Mouse (Mus musculus): ENCODE data around the gene Cuta. TPM values are rescaled to one million over a fixed set of nuclear protein-coding genes. Genes with fewer than 3 reads are reported as not detected.
"Not testable (repeated sequence)": the region's sequence is repeated elsewhere in the genome, so short reads cannot be mapped to it uniquely, and the experiment has no call there.

Gene Cuta
- polyA plus RNA-seq, 1 experiment, result 88.9 TPM

DNA sequence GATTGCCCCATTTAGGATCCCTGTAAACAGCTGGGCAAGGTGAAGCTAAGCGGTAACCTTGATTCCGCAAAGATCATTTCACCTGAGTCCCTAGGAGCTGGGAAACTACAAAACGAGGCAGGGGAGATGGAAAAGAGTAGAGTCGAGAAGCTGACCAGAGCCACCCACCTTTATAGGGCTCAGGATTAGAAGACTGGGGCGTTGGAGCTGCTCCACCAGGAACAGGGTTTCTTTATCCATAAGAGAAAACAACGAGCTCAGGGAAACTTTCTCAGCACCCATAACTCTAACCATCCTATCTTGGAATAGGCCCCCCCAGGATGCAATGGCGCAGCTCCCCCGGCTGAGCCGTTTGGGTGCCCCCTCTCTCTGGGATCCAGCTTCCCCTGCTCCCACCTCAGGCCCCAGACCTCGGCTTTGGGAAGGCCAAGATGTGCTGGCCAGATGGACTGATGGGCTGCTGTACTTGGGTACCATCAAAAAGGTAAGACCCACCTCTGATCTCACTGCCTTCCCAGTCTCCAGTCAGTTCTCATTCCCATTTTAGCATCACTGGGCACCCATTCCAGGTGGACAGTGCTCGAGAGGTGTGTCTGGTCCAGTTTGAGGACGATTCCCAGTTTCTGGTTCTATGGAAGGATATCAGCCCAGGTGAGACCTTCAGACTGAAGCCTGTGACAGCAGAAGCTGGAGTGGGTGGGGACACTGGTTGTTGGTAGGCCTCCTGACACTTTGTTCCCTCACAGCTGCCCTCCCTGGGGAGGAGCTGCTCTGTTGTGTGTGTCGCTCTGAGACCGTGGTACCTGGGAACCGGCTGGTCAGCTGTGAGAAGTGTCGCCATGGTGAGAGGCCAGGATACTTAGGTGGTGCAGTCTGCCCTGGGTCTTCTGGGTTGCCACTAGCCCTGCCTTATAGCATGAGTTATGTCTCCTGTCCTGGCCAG, 5.2 kb downstream of the Cuta start:
- TF ChIP-seq CTCF (IDR thresholded peaks at IDR 0.05; ENCODE audit: borderline replicate concordance, extremely low read depth, insufficient read depth, insufficient read length) (no peak), POLR2A (IDR thresholded peaks at IDR 0.05; ENCODE audit: borderline replicate concordance, extremely low read depth, insufficient read depth, insufficient read length, poor library complexity, severe bottlenecking) (no peak)
- DNase-seq (ENCODE audit: low read depth), result no peak

DNA sequence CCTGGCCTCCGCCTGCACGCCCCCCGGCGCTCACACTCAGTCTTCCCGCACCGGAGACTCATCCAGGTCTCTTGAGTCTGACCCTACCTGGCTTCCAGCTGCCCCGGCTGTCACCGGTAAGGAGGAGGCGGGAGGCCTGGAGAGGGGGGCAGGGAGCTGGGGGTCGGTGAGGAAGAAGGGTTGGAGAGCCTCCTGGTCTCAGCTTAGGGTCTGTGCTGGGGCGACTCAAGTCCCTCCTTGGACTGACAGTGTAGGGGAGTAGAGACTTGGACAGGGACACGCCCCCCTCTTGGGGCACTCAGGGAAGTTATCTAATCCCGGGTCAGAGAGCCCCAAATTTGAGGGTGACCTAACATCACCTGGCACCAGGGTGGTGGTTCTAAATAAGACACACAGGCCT, 6.0 kb downstream of the Cuta start:
- no peak for DNase-seq (ENCODE audit: low read depth)
- TF ChIP-seq POLR2A (IDR thresholded peaks at IDR 0.05; ENCODE audit: borderline replicate concordance, extremely low read depth, insufficient read depth, insufficient read length, poor library complexity, severe bottlenecking) (no peak), CTCF (IDR thresholded peaks at IDR 0.05; ENCODE audit: borderline replicate concordance, extremely low read depth, insufficient read depth, insufficient read length) (no peak)

DNA sequence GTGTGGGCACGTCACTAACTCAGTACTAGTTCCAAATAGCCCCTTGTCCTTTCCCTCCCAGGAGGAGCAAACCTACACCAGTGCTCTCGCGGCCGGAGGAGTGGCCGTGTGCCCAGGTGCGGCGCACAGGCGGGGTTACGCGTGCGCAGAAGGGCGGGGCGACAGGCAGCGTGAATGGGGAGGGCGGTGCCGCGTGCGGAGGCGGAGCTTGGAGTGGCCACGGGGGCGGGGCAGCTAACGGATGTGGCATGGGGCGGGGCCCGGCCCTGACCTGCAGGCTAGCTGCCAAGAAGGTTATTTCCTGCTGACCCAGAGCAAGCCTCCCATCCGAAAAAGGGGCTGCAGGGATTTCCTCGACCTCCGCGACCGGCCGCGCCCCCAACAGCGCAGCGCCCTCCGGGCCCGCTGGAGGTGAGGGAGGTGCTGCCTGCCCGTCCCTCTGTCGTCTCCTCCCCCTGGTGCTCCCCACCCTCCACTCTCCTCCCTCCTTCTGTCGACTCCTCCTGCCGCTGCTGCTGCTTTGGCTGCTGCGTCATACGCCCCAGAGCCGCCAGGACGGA, 6.5 kb downstream of the Cuta start, which contains the start of gene Phf1:
Gene Phf1, plus strand, starts transcription at position 214 of the 560 bp plus-strand sequence.
- TF ChIP-seq POLR2A (IDR thresholded peaks at IDR 0.05; ENCODE audit: borderline replicate concordance, extremely low read depth, insufficient read depth, insufficient read length, poor library complexity, severe bottlenecking), result peak; percentile 52; the same call in 1 of the 2 replicates
- TF ChIP-seq CTCF (IDR thresholded peaks at IDR 0.05; ENCODE audit: borderline replicate concordance, extremely low read depth, insufficient read depth, insufficient read length), result no peak

DNA sequence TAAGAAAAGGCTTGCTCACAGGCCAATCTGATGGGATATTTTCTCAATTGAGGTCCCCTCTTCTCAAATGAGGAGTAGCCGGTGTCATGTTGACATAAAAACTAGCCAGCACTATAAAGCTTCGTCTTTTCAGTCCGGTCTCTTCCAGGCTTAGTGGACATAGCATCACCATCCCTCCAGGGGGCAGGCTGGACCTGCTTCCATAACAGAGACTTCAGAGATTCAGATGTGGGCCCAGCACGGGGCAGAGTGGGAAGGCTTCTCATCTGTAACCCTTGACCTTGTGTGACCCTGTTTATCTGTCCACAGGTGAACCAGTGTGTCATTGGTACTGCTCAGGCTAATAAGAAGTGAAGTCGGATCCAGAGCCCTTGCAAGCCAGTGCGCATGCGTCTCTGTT, 7.6 kb downstream of the Cuta start:
- DNase-seq (ENCODE audit: low read depth), result peak; percentile 53

More for the DNA sequence above, 6.5 kb downstream of the Cuta start, which contains the start of gene Phf1:
- peak; percentile 94 for DNase-seq (ENCODE audit: low read depth)

DNA sequence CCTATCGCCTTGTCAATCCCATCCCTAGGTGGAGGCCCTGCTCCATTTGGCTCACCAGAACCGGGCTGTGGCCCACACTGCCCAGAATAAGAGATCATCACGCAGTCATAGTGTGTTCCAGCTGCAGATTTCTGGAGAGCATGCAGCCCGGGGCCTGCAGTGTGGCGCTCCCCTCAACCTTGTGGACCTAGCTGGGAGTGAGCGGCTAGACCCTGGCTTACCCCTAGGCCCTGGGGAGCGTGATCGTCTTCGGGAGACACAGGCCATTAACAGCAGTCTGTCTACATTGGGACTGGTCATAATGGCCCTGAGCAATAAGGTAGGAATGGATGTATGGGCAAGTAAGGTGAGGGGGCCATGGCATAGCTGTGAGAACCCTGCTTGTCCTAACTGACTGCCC, 14.0 kb downstream of the Cuta start:
- DNase-seq (ENCODE audit: low read depth), result not testable (repeated sequence)

More for the DNA sequence above, 7.6 kb downstream of the Cuta start:
- peak; percentile 34; the same call in 1 of the 2 replicates for TF ChIP-seq CTCF (IDR thresholded peaks at IDR 0.05; ENCODE audit: borderline replicate concordance, extremely low read depth, insufficient read depth, insufficient read length)

DNA sequence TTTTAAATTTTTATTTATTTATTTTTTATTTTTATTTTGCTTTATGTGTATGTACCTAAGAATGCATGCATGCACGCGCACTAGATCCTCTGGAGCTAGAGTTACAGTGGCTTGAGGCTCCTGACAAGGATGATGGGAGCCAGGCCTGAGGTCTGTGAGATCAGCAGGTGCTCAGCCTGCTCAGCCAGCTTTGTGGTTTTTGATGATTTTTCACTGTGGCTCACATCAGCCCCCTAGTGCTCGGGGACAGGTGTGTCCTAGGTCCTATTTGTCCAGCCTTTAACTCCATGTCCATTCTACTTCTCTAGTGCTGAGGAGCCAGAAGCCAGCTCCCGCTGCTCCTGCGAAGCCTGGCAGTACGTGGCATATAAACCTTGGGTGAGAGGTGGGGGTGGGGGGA, 17.0 kb downstream of the Cuta start:
- not testable (repeated sequence) for DNase-seq (ENCODE audit: low read depth)

DNA sequence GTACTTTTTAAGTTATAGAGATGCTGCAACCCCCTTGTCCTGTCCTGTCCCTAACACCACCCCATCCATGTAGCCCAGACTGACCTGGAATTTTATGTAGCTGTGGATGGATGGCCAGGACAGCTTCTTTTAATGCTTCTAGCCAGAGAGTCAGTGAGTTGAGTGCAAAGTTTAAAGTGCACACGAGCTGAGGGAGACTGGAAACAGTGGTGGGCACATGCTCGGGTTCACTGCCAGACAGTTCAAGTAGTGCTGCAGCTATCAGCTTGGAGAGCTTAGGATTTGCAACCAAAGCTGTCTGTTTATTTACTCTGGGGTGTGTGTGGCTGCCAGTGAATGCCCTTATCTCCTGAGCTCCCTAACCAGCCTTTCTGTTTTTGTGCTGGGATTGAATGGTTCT, 19.9 kb downstream of the Cuta start:
- not testable (repeated sequence) for DNase-seq (ENCODE audit: low read depth)

DNA sequence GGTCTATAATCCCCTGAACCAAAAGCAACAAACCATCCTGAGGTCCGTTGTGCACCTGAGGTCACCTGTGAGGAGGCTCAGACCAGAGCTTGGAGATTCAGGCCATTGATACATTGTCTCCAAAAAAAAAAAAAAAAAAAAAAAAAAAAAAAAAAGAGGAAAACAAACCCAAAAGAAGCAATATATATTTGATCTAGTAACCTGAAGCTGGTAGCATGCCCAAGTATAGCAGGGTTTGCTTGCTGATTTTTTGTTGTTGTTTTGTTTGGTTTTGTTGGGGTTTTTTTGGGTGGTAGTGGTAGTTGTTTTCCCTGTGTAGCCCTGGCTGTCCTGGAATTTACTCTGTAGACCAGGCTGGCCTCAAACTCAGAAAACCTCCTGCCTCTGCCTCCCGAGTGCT, 21.0 kb downstream of the Cuta start:
- no peak for DNase-seq (ENCODE audit: low read depth)

DNA sequence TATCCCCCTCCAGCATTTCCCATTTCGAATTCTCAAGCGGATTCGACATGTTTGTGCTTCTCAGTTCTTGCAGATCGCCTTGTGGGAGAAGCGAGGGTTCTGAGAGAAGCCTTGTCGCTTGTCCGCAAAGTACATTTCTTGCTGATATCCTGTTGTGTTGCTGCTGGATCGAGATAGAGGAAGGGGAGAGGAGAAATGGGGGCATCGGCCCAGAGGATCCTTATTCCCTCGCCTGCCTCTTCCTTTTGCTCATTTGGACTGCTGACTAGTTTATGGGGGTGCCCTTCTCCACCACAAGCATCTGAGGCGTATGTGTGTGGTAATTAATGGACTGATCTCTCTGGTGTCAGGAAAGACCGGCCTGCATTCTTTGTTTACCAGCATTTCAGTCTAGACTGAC, 21.8 kb downstream of the Cuta start:
- not testable (repeated sequence) for DNase-seq (ENCODE audit: low read depth)

More for the DNA sequence above, 21.0 kb downstream of the Cuta start:
- TF ChIP-seq POLR2A (IDR thresholded peaks at IDR 0.05; ENCODE audit: borderline replicate concordance, extremely low read depth, insufficient read depth, insufficient read length, poor library complexity, severe bottlenecking), result no peak
- no peak for TF ChIP-seq CTCF (IDR thresholded peaks at IDR 0.05; ENCODE audit: borderline replicate concordance, extremely low read depth, insufficient read depth, insufficient read length)

DNA sequence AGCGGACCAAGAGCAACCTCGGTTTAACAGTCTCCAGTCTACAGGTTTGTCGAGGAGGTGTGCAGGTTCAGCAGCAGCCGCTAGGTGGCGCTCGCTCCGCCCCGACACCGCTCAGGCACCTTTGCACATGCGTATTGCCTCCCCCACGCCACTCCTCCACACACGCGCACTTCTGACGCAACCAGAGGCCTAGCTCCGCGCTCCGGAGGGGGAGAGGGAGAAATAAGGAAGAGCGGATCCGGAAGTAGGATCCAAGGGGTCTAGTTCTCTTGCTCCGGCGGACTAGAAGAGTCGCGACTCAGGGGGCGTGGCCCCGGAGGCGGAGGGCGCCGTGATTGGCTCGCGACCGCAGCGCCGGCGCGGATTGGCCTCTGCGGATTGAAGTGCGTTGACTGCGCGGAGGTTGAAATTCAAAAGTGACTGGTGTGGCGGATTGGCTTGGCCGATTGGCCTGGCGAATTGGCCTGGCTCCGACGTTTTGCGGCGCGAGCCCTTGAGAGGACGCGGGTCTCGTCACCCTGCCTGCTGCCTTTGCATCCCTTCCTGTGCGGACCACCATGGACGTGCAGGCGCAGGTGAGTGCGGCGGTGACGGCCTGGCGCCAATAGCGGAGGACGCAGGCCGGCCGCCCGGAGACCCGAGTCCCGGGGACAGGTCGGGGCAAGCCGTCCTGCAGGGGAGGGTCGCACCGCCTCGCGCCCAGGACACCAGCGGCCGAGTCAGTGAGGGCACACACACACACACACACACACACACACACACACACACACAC, 22.5 kb downstream of the Cuta start, which contains the start of gene Kifc5b:
Gene Kifc5b, plus strand, starts transcription at position 381 of the 772 bp plus-strand sequence.
- TF ChIP-seq POLR2A (IDR thresholded peaks at IDR 0.05; ENCODE audit: borderline replicate concordance, extremely low read depth, insufficient read depth, insufficient read length, poor library complexity, severe bottlenecking) (no peak), CTCF (IDR thresholded peaks at IDR 0.05; ENCODE audit: borderline replicate concordance, extremely low read depth, insufficient read depth, insufficient read length) (peak; percentile 100)

DNA sequence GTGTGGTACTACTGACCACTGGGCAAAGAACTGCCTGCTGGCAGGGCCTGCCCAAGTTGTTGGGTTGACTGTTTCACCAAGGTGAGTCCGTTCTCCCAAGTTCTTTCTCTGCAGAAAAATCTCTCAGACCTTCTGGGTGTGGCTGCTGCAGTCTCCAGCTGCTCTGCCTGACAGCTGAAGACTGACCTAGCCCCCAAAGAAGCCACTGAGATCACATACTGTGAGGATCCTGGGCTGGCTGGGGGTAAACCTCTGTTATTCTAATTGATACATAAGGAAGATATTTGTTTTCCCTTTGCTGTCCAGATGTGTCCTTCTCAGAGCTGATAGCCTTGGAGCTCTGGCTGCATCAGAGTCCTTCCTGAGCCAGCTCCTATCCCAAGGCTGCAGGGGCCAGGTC, 24.1 kb downstream of the Cuta start:
- no peak for DNase-seq (ENCODE audit: low read depth)
- TF ChIP-seq CTCF (IDR thresholded peaks at IDR 0.05; ENCODE audit: borderline replicate concordance, extremely low read depth, insufficient read depth, insufficient read length), result no peak
- TF ChIP-seq POLR2A (IDR thresholded peaks at IDR 0.05; ENCODE audit: borderline replicate concordance, extremely low read depth, insufficient read depth, insufficient read length, poor library complexity, severe bottlenecking), result no peak

More for the DNA sequence above, 22.5 kb downstream of the Cuta start, which contains the start of gene Kifc5b:
- peak; percentile 100 for DNase-seq (ENCODE audit: low read depth)

DNA sequence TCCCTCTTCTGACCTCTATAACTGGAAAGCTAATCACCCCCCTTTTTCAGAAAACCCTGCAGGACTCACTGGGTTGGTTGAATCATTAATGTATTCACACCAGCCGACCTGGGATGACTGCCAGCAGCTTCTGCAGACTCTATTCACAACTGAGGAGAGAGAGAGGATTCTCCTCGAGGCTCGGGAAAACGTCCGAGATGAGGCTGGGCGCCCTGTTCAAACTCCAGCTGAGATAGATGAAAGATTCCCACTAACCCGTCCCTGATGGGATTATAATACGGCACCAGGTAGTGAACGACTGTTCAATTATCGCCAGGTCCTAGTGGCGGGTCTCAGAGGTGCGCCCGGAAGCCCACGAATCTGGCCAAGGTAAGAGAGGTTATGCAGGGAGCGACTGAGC, 31.9 kb downstream of the Cuta start:
- peak; percentile 17 for DNase-seq (ENCODE audit: low read depth)
